Mouse (Mus musculus) brown adipose tissue, adult 24 weeks (tissue): ENCODE data around the gene Tmem234. TPM values are rescaled to one million over a fixed set of nuclear protein-coding genes. Genes with fewer than 3 reads are reported as not detected.

ENCODE experiments used
- H3K27ac ChIP-seq: fragments of 200-500 bp; replicated peaks from 2 replicates; pipeline ENCODE4 v1.5.1; 2012; ENCODE audit warnings: low read depth, mild to moderate bottlenecking, low read length
- H3K4me1 ChIP-seq: fragments of 200-500 bp; 2 replicates; pipeline ENCODE4 v1.6.1; 2012; ENCODE audit warnings: low read length, mixed read lengths; ENCODE audit not compliant: control insufficient read depth, insufficient read depth, insufficient read length
- H3K4me3 ChIP-seq: fragments of 200-500 bp; 2 replicates; pipeline ENCODE4 v1.5.1; 2012; ENCODE audit warnings: low read depth, mild to moderate bottlenecking, low read length, moderate library complexity; ENCODE audit not compliant: insufficient read depth
- polyA plus RNA-seq: library from polyadenylated mRNA; stranded (reverse); fragments of >200 nt; gene quantifications from 2 replicates; pipeline ENCODE4 v1.2.4, GENCODE M21; 2012; ENCODE audit not compliant: missing spikeins, insufficient read depth, insufficient read length

Tmem234 gene
- polyA plus RNA-seq, 1 experiment = 96.6 TPM

DNA sequence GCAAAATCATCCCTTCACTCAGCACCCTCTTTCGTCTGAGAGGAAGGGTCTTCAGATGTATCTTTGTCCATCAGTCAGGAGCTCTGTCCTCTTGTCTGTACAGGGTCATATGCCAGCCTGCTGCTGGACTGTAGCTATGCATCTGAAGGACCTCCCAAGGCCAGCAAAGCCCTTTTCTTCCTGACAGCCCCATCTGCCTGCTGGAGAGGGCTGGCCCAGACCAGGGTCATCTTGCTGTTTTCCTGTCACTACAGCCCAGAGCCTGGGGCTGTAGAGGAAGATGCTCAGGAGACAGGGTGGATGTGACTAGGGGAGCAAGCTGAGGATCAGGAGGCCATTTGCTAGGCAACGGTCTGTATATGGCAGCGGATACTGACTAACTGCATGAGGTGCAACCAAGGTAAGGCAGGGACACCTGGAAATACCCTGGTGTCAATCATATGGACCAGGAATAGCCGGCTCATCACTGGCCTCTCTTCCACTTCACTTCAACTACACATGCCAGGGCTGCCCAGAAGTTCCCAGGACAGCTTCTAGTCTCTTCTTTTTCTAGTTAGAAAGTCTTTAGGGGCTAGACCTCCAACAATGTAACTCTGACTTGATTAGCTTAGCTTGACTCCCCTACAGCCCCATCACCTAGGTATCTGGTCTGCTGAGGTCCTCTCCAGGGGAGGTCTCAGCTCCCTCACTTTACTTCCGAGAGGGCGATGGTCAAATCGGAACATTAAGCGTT is 22.5 kb downstream of the Tmem234 start:
- peak overlapping the region; percentile 98 for H3K4me3 ChIP-seq
- peak overlapping the region; percentile 72 for H3K27ac ChIP-seq
- H3K4me1 ChIP-seq = peaks cover 21% of the 10 kb centered on the region

DNA sequence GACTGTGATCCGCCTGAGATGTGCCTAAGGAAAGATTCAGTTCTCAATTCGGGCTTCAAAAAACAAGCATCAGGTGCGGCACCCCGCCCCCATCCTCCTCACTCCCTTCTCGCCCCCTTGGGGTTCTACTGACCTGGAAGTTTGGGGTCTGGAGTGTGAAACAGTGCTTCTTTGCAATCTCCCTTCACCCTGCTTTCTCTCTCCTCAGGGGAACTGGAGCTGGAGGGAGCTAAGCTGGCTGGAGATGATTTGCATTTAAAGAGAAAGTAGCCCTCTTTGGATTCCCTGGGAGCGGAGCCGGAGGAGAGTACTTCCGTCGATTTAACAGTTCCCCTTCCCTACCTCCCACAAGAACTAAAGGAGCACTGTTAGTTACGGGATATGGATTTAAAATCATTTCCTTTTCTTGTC is 23.2 kb downstream of the Tmem234 start, which contains the start of gene Ccdc28b:
Gene Ccdc28b (minus strand): TSS at position 267 of the 411 bp plus-strand sequence.
- Histone ChIP-seq H3K27ac (peak within 1 kb of the TSS; percentile 84), H3K4me1 (peaks cover 17% of the 10 kb centered on the region)

DNA sequence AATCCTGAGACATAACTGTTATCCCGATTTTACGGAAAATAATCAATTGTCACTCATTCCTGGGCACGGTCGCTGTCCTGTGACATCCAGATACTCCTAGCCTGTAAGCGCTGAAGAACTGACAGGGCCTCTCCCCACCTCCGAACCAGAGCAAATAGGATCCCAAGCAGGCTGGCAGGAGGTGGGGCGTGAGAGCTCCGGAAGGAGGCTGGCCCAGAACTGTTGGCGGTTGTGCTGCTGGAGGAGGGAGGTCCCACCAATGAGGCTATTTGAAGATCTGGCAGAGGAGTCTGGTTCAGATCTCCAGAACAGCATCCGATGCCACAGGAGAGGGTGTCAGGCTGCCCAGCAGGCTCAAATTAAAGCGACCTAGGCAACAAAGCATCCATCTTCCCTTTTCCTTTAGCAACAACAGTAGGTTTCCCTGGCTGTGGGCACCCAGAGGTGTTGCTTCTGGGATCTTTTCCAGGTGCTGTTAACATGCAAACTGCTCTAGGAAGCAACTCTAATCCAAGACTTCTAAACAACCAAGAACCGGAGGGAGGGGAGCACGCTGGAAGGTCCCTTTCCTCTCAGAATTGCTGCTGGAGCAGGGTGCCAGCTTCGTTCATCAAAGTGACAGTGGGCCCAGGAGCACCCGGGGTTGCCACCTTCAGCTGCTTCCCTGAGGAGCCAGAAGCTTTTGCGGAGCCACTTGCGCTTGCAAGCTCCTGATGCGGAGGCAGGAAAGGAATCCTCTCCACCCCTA is 24.0 kb downstream of the Tmem234 start:
- Histone ChIP-seq H3K4me1 (peaks cover 17% of the 10 kb centered on the region), H3K27ac (peak overlapping the region; percentile 84), H3K4me3 (peak overlapping the region; percentile 98)

More for the DNA sequence above, 23.2 kb downstream of the Tmem234 start, which contains the start of gene Ccdc28b:
- H3K4me3 ChIP-seq = peak within 1 kb of the TSS; percentile 98

DNA sequence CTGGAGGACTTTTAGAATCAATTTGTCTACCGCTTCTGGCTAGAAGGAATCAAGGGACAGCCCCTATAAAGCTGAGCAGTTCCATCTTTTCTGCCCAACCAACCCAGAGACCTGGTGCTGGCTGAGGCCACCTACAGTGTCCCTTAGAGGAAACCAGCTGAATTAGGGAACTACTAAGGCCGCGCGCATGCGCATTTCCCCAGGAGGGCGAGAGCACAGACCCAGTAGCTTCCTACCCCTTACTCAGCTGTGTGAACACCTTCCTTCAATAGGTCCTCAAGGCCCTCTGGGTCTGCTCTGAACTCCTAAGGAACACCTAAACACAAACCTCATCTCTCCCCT is 24.5 kb downstream of the Tmem234 start:
- Histone ChIP-seq H3K4me1 (peaks cover 17% of the 10 kb centered on the region), H3K4me3 (peak overlapping the region; percentile 34), H3K27ac (peak overlapping the region; percentile 29)

DNA sequence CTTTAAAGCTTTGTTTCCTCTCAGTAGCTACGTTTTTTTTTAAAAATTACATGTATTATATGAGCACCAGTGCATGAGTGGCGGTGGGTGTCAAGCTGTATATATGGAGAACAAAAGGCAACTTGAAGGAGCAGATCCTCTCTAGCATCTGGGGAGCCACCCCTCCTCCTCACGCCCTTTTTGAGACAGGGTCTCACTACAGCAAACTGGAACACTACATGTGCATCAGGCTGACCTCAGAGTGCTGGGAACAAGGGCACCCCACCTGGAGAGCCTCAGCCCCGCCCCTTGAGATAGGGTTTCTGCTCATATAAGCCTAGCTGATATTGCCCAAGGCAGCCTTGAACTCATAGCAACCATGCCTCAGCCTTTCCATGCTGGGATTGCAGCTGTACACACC is 25.0 kb downstream of the Tmem234 start:
- no peak overlapping the region for H3K27ac ChIP-seq
- H3K4me1 ChIP-seq = peaks cover 15% of the 10 kb centered on the region
- H3K4me3 ChIP-seq = no peak overlapping the region

DNA sequence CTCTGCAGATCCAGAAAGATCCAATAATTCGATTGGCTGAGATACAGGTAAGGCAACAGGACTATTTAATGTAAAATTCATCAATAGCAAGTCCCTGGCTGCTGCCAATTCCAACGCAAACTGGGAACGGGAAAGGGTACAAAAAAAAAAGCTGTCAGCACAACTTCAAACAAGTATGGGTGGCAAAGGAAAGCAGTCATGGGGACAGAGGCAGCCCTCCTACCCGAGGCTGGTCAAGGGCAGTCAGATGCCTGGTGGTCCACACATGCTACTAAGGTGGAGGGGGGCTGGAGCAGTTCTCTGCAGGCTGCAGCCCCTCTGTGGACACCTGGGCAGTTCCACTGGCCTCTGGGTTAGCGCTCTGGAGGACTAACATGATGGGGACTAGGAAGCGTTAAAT is 25.6 kb downstream of the Tmem234 start:
- no peak overlapping the region for H3K4me3 ChIP-seq
- peaks cover 12% of the 10 kb centered on the region for H3K4me1 ChIP-seq

DNA sequence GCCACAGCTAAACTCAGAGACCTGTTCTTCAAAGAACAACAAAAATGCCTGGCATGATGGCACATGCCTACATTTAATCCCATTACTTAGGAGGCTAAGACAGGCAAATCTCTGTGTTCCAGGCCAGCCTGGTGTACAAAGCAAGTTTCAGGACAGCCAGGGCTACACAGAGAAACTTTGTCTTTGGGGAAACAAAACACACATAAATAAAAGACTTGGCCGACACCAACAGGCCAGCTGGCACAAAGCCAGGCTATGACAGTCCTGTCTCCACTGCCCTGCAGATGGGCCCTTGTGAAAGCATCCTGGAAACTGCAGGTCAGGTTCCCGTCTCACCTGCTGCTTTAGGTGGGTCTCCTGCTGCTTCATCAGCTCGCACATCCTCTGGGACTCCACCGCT is 30.5 kb downstream of the Tmem234 start:
- Histone ChIP-seq H3K4me3 (no peak overlapping the region), H3K27ac (no peak overlapping the region), H3K4me1 (no peaks in the 10 kb centered on the region)

More for the DNA sequence above, 25.6 kb downstream of the Tmem234 start:
- H3K27ac ChIP-seq = no peak overlapping the region

DNA sequence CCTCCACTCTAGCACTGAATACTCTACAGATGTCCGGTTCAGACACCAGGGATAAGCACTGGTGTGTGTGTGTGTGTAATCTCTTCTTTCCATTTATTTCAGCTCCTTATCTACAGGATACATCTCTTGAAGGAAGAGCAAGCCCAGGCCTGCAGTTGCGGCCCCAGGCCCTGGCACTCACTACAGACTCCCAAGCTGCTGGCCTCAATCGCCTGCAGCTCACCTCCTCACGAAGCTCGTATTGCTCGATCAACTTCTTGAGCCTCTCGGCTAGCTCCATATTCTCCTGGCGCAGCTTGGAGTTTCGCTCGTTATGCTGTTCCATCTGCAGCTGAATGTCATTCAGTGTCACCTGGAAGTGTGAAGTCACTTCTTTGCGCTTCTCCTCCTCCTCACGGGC is 31.4 kb downstream of the Tmem234 start:
- no peak overlapping the region for H3K27ac ChIP-seq
- no peaks in the 10 kb centered on the region for H3K4me1 ChIP-seq
- no peak overlapping the region for H3K4me3 ChIP-seq

DNA sequence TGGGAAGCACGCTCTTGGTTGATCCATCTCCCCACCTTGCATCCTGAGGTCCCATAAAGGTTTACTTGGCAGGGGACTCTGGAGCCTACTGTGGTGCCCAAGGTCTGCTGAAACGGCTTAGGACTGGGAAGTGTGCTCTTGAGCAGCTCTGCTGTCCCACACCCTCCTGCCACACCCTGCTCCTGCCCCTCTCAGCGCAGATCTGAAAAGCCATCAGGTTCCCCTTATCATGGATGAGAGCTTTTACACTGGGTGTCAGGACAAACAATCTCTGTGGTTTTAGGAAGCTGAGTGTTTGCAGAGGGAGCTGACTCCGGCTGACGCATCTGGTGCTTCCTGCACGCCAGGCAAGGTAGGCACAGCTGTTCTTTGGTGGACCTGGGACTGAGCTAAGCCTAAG is 33.4 kb downstream of the Tmem234 start:
- Histone ChIP-seq H3K4me1 (no peaks in the 10 kb centered on the region), H3K27ac (no peak overlapping the region)

DNA sequence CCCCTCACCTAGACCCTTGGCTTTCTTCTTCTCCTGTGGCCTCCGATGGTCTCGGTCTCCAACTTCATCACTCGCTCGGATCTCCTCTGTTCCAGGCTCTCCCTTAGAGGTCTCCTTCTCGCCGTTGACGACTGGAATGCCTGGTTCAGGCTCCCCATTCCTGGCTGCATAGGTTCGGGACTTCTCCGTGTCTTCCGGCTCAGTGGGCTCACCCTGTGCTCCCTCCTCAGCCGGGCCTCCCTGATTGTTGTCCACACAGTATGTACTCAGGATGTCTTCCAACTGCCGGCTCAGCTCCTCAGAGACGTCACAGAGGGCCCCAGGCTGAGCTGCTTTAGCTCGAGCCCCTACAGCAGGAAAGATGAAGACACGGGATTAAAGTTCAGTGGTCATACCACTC is 38.8 kb downstream of the Tmem234 start:
- Histone ChIP-seq H3K4me3 (no peak overlapping the region), H3K4me1 (peaks cover 4% of the 10 kb centered on the region), H3K27ac (no peak overlapping the region)

More for the DNA sequence above, 33.4 kb downstream of the Tmem234 start:
- H3K4me3 ChIP-seq = no peak overlapping the region

DNA sequence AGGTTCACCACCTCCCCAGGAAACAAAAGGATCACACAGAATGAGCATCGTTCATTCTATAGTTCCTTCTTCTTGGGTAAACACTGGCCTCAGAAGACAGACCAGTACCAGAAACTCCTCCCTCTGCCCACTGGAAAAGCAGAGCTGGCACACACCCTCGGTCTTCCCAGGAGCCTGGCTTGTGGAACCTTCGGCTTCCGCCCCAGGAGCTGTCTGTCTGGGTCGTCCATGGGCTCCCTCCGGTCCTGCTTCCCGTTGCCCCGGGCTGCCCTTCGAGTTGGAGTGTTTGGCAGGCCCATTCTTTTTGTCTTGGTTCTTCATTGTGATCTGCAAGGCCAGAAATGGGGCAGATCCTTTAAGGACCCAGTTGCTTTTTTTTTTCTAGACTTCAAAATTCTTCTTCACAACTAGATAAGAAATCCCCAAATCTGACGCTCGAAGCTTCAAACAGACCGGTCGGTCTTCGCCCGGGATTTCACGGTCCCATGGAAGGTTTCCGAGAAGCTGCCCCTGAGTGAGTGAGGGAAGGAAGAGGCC is 39.7 kb downstream of the Tmem234 start:
- H3K27ac ChIP-seq = peak overlapping the region; percentile 71
- peaks cover 4% of the 10 kb centered on the region for H3K4me1 ChIP-seq
- peak overlapping the region; percentile 98 for H3K4me3 ChIP-seq

DNA sequence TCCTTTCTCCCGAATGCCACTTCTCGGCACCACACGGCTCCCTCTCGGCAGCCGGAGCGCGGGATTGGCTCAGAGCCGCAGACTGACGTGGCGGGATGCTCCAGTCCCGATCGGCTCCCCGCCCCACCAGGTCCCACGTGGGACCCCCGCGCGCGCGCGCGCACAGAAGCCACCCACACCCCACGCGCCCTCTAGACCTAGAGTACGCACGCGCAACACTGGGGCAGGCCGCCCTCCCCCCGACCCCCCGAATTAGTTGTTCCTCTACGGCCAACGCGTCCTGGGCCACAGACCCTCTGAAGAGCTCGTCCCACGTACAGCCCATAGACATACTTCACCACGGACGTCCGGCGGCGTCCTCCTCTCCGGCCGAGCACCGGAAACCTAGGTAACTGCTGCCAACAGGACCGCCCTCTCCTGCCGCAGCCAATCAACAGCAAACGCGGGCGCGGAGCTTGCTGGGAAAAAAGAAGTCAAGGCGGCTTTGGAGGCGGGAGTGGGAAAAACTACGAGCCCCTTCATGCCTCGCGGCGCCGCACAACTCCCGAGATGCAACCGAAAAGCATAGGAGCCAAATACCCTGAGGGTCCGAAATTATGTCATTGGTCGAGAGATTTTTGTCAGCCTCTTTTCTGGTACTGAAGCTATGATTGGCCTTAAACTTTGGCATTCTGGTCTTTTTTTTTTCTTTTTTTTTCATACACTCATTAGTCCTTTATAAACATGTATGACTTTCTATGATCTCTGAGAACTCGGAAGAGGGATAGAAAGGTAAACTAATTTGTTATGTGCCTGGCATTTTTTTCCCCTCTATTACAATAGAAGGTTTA is 40.4 kb downstream of the Tmem234 start, which contains the start of gene Txlna:
Gene Txlna (minus strand): TSS at position 428 of the 830 bp plus-strand sequence.
- peaks cover 4% of the 10 kb centered on the region for H3K4me1 ChIP-seq
- H3K27ac ChIP-seq = peak within 1 kb of the TSS; percentile 99
- H3K4me3 ChIP-seq = peak within 1 kb of the TSS; percentile 98

DNA sequence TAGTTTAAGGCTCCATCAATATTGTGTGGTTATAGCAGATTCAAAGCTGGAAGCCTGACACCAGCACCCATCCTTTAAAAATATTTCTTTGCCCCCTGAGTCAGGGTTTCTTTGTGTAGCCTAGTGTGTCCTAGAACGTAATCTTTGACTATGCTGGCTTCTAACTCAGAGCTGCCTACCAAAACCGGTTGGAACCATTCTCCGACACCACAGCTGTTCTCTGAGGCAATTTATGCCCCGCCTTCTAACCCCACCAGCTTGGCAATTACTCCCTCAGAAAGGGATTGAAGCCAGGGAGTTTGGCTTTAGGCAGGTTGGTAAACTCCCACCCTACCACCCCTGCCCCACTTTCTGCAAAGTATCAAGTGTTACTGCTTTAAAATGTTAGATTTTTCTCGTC is 41.3 kb downstream of the Tmem234 start:
- Histone ChIP-seq H3K4me3 (no peak overlapping the region), H3K4me1 (peaks cover 4% of the 10 kb centered on the region), H3K27ac (peak overlapping the region; percentile 43)

DNA sequence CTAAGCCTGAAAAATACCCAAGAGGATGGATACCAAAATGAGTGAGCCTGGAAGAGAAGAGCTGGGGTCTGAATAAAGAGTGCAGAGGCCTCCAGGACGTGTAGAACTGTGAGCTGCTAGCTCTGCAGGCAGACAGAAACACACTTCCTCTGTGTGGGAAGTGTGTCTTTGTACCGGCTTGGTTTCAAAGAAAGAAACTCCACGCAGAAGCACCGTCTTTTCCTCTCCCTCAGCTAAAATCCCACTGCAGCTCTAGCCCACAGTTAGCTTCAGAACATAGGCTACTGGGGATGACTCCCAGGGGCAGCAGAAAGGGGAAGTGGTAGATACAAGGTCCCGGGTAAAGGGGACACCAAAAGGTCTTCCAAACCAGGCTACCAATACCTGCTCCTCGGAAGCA is 44.7 kb downstream of the Tmem234 start:
- Histone ChIP-seq H3K27ac (no peak overlapping the region), H3K4me1 (no peaks in the 10 kb centered on the region), H3K4me3 (no peak overlapping the region)

DNA sequence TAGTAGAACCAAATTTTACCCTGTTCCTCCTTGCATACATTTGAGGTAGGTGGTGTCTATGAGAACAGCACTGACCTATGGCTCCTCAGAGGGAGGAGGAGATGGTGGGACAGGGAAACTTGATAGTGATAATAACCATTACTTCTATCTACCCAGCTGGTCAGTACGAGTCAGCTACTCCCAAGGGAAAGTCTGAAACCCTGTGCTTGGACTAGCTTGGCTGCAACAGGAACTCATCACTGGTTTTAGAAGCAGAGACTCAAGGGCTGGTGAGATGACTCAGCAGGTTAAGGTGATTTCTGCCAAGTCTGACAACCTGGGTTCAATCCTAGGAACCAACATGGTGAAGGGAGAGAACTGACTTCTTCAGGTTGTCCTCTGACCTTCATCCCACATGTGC is 48.2 kb downstream of the Tmem234 start:
- no peak overlapping the region for H3K4me3 ChIP-seq

More for the DNA sequence above, 48.2 kb downstream of the Tmem234 start:
- H3K27ac ChIP-seq = no peak overlapping the region
- no peaks in the 10 kb centered on the region for H3K4me1 ChIP-seq
